Mouse (Mus musculus): ENCODE data around the gene Vamp3.

- TF ChIP-seq CTCF (IDR thresholded peaks at IDR 0.05; ENCODE audit: control insufficient read depth, insufficient read depth, low read length) (no peak), POLR2A (IDR thresholded peaks at IDR 0.05; ENCODE audit: borderline replicate concordance, control insufficient read depth, low read depth, low read length) (no peak)
Measured at GRCm38 (mm10) chr4:151083027-151083426, 25.3 kb upstream of the Vamp3 start.

Data from bone marrow, adult 2 months (tissue).